Mouse (Mus musculus): ENCODE results near the gene Osbpl6. TPM values are rescaled to one million over a fixed set of nuclear protein-coding genes. Genes with fewer than 3 reads are reported as not detected.

The Osbpl6 gene
- total RNA-seq, 2 experiments from 2014 or later, result 4.7 to 5.0 TPM

DNA sequence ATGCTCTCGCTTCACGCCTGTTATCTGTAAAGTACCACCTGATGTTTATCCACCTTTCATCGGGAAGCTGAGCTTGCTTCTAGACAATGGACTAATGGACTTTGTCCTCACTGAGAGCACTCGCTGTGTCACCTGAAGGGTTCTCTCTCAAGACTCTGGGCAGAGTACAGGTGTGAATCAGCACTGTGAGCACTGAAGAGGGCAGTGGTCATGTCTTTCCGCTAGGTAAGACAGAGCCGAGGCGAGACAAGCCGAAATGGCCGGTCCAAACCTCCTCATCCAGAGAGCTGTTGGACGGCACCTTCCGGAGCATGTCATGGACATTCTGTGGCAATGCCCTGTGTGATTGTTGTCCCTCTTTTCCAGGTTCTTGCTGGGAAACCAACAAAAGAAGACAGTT is 92.6 kb downstream of the Osbpl6 start:
- DNase-seq, result no peak

DNA sequence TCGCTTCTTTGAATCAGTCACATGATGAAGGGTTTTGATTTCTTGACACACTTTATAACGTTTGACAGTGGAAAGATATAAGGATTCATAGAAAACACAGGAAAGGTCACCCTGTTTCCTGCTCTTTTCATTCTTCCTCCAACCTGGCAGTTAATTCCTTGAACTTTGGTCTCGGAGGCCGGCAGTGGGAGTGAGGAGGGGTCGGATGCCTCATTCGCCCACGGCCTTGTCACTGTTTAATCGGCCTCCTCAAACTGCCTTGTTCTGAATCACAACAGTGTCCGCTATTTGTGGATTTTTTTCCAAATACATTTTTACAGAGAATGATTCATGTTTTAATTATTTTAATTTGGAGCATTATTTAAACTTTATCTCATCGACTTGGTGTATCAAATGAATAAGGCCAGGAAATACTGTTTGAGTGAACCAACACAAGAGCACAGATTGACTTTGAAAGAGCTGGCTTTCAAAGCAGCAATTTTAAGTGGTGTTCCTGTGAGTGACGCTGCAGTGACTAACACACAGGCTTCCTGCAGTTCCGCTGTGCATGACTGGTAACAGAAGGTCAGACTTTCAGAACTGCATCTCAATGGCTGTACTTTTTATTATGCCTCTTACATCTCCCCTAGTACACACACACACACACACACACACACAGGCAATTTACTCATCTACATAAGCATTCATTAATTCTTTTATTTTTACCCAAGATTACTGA is 98.0 kb downstream of the Osbpl6 start:
- no peak for DNase-seq

DNA sequence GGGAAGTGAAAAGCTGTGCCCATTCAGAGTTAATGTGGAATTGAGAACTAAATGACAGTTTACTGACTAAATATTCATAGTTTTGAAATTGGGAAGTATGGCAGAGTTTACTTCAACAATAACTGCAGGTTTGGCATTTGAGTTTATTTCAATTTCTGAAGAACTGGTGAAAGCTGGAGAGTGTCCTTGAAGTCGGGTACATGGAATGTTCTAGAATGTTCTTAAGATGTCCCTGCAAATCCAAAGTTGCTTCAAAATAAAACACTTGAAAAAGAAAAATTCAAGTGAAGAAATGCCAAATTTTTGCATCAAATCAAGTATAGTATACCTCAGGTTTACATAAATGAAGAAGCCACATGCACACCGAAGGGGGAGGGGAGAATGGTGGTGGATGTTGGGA is 98.7 kb downstream of the Osbpl6 start:
- DNase-seq, result no peak

DNA sequence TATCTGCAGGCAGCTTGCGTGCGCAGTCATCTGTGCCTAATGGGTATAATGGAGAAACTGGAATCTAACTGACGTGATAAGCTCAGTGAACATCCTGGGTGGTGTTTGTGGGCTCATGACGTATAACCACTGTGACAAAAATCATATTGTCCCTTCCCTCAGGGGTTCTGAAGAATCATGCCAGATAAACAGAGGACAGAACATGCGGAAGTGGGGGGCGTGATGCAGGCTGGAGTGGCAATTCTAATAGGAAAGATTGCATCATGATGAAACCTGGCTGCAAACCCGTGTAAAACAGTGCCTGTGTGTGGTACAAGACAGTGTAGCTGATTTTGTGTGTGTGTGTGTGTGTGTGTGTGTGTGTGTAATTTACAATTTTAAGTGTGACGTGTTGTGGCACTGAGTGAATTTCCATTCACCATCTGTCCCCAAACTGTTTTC is 105.0 kb downstream of the Osbpl6 start:
- DNase-seq, result no peak

DNA sequence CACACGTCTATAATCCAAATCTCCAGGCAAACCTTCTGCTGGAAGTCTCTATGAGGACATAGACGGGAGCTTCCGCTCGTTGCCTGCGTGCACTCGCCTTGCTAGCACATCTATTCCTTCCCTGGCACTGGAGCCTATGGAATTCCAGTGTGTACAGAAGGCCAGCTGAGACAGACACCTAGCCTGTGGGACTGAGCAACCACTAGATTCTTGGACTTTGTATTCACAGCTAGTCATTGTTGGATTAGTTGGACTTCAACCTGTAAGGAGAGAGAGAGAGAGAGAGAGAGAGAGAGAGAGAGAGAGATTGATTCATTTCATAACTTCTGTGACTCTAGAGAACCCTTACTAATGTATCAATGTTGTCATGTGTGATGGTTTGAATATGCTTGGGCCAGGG is 105.8 kb downstream of the Osbpl6 start:
- DNase-seq, result no peak

DNA sequence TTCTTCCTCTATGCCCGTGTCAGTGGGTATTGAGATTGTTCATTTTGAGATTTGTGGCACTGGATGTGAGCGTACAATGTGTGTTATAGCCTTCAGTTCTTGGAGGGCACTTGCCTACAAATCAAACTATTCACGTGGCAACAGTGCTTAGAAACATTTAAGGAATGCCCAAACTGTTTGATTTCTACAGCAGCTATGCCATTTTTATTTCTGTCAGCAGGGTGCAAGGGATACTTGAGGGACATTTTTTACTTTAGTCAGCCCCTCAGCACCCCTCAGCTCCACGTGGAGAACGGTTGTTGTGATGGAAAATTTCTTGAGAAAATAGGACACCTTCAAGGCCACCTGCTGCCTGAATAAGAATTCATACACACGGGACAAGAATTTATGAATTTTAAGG is 106.6 kb downstream of the Osbpl6 start:
- DNase-seq, result no peak

DNA sequence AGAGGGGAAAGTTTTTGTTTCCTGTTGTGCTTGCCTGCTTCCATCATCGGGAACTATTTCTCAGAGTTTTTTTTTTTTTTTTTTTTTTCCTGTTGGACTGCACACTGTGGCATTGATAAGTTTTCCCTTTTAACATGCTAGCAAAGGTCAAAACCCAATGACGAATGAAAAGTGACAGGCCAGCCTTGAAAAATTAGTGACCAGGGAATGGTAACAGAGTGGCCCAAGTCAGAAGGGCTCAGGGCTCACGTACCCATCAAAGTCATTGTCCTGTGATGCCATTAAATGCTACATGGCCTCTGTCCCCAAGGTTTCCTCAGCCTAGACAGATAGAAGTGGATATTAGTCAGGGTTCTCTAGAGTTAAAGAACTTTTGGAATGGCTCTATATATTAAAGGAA is 107.0 kb downstream of the Osbpl6 start:
- DNase-seq, result no peak

DNA sequence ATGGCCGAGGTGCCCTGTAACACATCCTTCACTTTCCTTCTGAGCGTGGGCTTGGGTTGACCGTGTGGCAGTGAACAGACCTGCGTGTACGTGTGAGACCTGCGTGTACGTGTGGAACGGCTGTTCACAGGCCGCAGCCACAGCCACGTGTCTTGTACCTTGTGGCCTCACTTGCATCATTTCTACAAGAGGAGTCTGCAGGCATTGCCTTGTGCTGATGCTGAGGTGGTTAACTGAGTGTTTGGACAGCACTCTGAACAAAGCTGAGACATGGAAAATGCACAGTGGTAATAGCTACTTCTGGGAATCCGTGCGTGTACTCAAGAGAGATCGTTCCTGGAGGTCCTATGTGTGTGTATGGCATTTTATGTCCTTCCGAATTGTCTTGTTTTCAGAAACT is 111.2 kb downstream of the Osbpl6 start:
- DNase-seq, result no peak

DNA sequence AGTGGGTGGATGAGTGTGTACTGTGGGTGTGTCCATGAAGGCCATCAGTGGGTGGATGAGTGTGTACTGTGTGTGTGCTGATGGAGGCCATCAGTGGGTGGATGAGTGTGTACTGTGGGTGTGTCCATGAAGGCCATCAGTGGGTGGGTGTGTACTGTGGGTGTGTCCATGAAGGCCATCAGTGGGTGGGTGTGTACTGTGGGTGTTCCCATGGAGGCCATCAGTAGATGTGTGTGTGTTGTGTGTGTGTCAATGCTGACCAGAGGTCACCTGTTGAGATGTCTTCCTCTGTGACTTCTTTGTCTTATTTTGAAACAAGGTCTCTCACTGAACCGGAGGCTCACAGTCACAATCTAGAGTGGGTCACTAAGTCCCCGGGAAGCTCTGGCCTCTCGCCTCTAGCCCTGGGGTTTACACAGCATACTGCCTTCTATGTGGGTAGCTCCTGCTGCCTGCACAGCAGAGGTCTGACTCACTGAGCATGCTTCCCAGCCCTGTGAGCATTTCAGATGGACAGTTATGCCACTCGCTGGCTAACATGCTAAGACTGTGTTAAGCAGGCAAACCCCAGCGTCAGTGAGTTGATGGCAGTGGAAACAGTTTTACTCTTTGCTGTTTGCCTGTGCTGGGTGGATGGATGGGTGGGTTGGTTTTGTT is 112.2 kb downstream of the Osbpl6 start:
- no peak for DNase-seq

DNA sequence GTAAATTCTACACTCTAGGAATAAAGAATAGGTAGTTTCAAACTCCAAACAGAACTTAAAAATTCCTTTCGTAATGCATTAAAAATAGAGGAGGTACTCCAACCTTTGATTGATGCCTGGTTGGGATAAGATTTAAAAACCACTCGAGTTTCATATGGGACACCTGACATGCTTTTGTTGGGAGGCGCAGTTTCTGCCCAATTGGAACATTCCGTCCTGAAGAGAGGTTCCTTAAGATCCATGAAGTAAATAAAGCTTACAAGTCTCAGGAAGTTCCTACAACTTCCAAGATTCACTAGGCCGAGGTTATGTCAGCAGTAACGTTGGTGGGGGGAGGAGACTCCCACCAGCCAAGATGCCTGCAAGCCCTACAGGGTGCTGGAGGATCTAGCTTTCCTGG is 115.3 kb downstream of the Osbpl6 start:
- no peak for DNase-seq

DNA sequence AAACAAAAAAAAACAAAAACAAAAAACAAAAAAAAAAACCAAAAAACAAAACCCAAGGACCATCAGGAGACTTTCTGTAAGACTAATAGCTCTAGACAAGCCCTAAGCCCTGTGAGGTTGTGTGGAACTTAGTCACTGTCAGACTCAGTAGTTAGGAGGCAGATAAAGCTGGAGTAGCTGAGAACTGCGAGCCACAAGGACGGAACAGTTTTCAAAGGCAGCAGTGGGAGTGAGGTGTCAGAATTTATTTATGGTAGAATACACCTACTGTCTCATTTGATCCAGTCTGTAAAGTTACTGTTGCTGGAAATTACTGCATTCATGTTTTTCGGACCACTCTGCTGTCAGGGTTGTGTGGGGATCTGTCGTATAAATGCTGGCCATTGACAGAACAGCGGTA is 118.1 kb downstream of the Osbpl6 start:
- no peak for DNase-seq

DNA sequence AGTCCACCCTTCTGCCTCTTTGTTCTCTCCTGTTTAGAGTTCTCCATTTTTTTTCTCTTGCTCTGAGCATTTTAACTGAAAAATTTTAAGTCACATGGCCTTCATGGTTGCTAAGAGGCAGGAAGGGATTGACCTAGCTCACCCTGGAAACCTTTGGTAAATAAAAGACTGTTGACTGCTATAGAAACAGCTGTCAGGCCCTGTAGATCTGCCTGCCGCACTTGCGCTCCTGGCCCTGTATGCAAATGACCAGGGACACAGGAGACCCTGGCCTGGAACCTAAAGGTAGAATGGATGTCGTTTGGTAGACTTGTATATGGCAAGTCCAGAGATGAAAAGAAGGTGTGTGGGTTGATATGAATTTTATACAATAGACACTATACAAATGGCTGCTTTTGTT is 119.3 kb downstream of the Osbpl6 start:
- DNase-seq, result no peak

DNA sequence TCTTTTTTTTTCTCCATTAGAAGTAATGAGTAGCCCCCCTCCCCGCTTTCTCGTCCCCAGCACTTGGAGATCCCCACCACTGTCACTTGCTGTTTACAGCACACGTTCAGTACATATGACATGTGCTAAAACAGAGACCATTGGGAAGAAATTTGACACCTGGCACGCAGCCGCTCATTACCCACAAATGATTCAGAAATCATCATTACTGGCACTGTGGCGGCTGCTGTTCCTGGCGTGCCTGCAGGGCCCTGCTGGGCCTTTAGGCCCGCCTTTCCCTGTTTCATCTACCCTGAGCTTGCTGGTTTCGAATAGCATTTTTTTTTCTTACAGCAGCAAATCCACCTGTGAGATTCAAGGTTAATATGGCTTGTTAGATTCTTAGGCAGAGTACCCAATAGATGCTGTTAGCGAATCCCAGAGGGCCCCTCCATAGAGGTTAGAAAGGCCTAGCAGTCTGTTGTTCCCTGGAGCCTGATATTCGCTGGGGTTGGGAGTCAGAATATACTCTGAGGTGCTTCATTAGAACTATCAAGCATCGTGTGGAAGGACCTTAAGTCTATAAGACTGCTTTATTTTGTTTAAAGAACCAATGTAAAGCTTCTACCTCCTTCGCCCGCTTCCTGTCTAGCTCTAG is 126.3 kb downstream of the Osbpl6 start:
- DNase-seq, result no peak

DNA sequence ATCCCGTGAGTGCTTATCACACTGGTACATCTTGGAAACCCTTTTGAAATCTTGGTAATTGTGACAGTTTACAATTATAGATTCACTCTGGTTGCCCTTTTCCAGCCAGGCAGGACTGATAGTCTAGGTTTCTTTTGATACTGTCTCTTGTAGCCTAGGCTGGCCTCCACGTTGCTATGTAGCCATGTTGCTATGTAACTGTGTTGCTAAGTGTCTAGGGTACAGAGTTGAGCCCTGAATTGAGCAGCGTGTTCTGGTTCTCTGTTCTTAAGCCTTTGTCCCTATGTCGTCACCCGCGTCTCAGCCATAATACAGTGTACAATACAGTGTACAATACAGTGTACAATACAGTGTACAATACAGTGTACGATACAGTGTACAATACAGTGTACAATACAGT is 128.6 kb downstream of the Osbpl6 start:
- DNase-seq, result no peak

DNA sequence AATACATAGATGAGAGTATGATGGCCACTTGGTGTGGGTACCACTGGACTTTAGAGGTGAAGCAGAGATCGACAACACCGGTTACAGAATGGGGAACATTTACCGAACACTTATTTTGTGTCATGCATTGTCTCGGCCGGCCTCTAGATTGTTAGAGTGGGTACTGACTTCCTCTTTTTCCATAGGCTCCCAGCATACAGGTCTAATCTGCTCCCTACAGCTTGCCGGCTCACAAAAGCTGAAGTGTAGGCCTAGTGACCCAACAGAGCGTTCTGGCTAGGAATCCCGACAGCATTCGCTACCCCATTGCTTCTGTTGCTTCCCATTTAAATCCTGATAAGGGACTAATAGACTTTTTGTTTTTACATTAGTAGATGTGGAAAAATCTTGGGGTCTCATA is 135.6 kb downstream of the Osbpl6 start:
- DNase-seq, result no peak

DNA sequence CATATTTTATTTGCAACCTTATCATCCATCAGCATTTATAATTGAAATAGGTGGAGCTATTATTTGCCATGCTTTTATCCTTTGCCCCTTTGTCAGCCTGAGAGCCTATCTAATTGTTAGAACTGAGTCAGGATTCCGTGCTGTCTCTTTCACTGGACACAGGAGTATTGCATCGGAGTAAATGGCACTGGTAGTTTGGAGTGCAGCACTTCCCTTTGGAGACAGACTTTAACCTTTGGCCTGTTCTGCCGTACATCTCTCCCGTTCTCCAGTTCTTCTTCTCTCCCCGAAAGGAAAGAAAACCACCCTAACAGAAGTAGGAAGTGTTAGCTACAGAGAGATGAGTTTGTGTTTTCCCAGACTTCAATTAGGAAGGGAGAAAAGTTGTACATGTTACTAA is 136.6 kb downstream of the Osbpl6 start:
- no peak for DNase-seq

DNA sequence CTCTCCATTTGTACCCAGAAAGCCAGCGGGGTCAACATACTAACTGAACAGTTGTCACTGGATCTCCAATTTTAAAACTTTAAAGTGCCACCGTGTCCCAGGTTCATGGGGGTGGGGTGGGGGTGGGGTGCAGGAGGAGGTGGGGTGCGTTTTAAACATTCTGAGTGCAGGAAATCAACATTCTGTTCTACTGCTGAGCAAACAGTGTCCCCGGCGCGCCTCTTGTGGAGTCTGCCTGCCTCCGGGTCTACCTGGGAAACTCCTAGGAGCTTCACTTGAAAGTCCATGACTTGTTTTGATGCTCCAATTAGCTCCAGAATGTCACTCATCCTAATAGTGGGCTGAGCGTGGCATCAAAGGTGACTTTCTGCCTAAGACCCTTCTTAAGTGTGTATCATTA is 139.2 kb downstream of the Osbpl6 start:
- DNase-seq, result no peak

DNA sequence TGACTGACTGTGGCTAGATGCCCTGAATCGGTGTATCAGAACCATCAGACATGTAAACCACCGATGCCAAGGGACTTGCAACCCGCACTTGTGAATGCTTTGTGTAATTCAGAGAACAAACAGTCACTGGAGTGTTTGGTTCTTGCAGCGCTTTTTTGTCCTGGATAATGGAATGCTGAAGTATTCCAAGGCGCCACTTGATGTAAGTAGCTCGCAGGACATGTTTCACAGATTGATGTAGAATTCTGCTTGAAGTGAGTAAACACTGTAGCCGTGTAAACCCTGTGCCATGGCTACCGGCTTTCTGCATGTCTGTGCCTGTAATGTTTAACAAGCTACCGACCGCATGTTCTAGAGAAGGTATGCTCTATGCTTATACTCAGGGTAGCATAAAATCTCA is 141.9 kb downstream of the Osbpl6 start:
- no peak for DNase-seq

DNA sequence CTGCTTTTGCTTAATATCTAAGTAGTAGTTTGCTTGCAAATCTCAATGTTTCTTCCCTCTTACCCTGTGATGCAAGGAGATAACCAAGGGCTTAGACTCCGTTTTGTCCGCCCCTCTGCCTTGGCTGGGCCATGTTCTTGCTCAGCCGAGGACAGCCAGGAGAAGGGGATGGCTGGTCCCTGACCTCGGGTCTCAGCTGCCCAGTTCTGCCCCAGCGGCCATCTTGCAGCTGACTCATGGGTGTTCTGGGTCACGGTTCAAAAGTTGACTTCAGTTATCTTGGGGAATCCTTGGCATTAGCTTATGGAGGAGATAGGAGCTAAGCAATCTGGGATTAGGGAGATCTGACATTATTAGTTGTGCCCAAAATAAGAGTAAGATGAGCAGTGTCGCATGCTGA is 142.5 kb downstream of the Osbpl6 start:
- DNase-seq, result no peak

DNA sequence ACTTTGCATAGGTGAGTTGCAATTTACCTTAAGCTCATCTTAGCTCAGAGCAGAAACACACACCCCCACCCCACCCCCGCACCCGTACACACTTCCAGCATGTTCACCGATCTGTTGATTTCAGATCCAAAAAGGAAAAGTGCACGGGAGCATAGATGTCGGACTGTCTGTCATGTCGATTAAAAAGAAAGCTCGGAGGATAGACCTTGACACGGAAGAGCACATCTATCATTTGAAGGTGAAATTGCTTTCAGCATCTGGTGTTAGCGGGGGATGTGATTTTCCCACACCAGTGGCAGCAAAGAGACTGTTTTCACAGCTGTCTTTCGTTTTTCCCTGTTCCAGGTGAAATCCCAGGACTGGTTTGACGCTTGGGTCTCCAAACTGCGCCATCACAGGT is 143.0 kb downstream of the Osbpl6 start:
- no peak for DNase-seq

DNA sequence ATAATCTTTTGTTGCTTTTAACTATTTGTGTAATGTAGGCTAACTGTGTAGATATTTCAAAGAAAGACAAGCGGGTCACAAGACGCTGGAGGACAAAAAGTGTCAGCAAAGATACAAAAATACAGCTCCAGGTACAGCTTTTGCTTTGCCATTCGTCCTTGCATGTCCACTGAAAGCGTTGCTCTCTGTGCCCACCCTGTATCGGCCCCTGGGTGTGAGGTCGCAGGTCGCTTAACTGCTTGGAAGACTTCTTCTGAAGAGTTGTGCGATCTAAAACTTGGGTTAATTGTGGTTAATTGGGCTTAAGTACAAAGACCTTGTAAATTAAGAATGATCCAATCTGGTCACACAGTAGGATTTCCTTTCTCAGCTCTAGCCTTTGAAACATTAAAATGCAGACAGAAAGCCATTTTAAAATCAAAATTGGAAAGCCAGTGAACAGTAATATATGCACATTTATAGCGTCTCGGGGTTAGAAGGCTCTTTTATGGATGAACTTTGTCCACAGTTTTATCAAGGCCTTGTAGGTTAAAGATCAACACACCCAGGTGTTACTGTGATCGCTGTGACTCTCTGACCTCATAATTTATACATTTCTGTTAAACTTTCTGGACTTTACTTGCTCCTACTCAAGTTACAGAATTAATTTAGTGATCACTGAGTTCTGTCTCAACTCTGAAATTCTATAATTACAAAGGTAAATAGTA is 149.7 kb downstream of the Osbpl6 start:
- no peak for DNase-seq

DNA sequence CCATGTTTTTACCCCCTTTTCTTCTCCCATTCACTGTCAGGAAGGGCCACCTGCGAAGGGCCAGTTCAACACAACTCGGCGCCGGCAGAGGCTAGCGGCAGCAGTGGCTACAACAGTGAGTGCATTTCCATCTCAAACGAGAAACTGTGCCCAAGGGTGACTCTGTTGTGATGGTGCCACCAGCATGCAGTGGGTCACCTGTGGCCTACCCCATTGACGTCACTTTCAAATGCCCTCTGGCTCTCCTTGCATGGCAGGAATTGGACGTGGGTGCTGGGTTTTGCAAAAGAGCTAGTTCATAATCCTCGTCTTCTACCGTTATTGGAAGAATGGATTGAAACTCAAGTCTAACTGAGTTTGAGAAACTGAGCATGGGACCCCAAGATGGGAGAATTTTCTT is 153.8 kb downstream of the Osbpl6 start:
- DNase-seq, result no peak

DNA sequence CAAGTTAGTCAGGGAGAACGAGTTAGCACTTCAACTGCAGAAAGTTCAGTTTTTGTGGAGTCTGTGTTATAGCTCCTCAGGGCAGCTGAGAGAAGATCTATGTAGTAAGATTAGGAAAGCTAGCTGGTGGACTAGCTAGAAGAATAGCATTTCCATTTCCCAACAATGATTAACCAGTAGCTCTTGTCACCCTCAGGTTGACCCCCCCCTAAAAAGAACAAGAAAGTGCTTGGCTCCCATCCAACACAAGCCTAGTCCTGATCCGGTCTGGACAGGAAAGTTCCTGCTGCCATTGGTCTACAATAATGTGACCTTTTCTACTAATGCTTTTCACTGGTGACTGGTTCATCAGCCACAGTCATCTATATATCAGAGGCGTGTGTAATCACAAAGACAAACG is 157.6 kb downstream of the Osbpl6 start:
- no peak for DNase-seq

Measured in heart, postnatal 4 days (tissue).